Mouse (Mus musculus): ENCODE data around the gene Gm8011.
"Not testable (repeated sequence)": the region's sequence is repeated elsewhere in the genome, so short reads cannot be mapped to it uniquely, and the experiment has no call there.

- TF ChIP-seq CTCF (IDR thresholded peaks at IDR 0.05; ENCODE audit: insufficient read depth, low read length); POLR2A (IDR thresholded peaks at IDR 0.05; ENCODE audit: borderline replicate concordance, extremely low read depth, low read depth, low read length): not testable (repeated sequence)
Observed at GRCm38 (mm10) chr14:42502249-42502648, 38.6 kb downstream of the Gm8011 start, which contains the start of gene Gm8020.
